Mouse (Mus musculus): ENCODE data around the gene 9030025P20Rik. TPM values are rescaled to one million over a fixed set of nuclear protein-coding genes. Genes with fewer than 3 reads are reported as not detected.
A peak's percentile ranks its signal among the peaks of the same experiment; 100 is the strongest.
"Not testable (repeated sequence)": the region's sequence is repeated elsewhere in the genome, so short reads cannot be mapped to it uniquely, and the experiment has no call there.

The 9030025P20Rik gene
- 7.7 and 13.8 TPM in 2 replicates for polyA plus RNA-seq (2012; rRNA removed)

DNA sequence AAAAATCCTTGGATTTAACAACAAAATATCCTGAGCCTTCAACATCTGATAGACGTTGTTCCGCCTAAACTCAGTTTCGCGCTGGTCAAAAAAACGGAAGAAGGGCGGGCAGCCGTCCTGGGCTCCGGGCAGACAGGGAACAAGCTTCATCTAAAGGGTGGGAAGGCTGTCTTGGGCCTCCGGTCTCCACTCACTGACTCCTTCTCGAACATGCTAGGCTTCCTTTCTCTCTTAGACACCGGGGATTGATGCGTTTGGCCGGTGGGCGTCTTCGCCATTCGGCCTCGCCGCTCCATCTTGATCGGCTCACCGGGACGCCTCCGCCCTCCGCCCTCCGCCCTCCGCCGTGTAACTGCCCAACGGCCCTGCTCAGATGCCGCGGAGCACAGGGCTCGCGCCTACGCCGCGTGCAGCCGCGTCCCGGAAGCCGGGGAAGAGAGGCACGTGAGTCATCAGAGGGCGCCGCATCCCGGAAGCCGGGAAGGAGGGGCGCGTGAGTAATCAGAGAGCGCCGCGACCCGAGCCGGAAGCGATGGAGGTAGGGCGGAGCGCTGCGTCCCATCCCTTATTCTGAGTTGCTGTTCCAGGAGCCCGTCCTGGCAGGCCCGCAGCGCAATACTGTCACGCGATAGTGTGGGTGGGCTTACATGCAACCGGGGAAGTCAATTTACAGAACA is at the start of gene 9030025P20Rik, which contains the start of gene Gm3417:
TSS of gene 9030025P20Rik (plus strand) at position 107 of the 677 bp plus-strand sequence.
TSS of gene Gm3417 (minus strand) at position 429 of the 677 bp plus-strand sequence.
- not testable (repeated sequence) for H3K4me3 ChIP-seq (replicated peaks; ENCODE audit: extremely low read depth, low read depth, low read length); DNase-seq; H3K4me1 ChIP-seq (ENCODE audit: control insufficient read depth, insufficient read depth, low read length)
- no CpG with 5 or more reads among the region's 60 CpGs for WGBS

DNA sequence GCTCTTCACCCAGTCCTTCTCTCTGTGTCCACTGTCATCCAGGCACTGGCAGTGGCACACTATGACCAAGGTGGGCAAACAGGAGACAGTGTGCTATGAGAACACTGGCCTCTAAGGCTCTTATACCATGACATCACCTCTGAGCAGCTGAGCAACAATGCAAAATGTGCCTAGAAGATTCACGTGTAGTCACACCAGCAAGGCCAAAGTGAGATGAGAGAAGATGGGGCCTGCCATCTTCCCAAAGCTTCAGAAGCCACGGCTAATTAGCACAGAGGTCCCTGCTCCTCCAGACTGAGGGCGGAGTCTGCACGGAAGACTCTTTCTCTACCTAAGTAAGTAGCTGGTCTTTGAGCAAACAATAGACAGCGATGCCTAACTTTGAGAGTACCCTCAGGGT is 49.6 kb upstream of the 9030025P20Rik start:
- no peak for TF ChIP-seq CTCF (IDR thresholded peaks at IDR 0.05; ENCODE audit: insufficient read depth, low read length)
- no peak for TF ChIP-seq POLR2A (IDR thresholded peaks at IDR 0.05; ENCODE audit: borderline replicate concordance, extremely low read depth, low read depth, low read length)
- H3K4me1 ChIP-seq (ENCODE audit: control insufficient read depth, insufficient read depth, low read length), result no peaks in the 10 kb centered on the region
- 65% methylated on average over 5 of the region's 5 CpGs for WGBS
- no peak for DNase-seq
- H3K4me3 ChIP-seq (replicated peaks; ENCODE audit: extremely low read depth, low read depth, low read length), result no peak overlapping the region

DNA sequence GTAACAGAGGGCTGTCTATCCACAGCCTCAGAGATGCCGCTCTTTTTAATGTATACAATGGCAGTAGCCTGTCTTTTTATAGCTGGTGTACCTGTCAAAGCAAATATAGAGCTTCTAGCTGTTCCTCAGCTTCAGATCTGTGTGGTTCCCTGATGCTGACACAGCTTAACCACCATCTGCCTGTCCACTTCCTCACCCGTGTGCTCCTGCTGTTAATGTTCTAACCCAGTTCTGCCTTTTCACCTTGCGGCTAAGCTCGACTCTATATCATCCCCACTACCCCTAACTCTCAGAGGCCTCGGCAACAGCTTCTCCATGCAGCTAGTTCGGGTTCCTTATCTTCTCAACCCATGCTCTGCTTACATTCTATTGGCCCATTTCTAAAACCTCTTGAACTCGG is 47.6 kb upstream of the 9030025P20Rik start:
- H3K4me3 ChIP-seq (replicated peaks; ENCODE audit: extremely low read depth, low read depth, low read length), result no peak overlapping the region
- H3K4me1 ChIP-seq (ENCODE audit: control insufficient read depth, insufficient read depth, low read length), result no peaks in the 10 kb centered on the region
- TF ChIP-seq CTCF (IDR thresholded peaks at IDR 0.05; ENCODE audit: insufficient read depth, low read length), result no peak
- TF ChIP-seq POLR2A (IDR thresholded peaks at IDR 0.05; ENCODE audit: borderline replicate concordance, extremely low read depth, low read depth, low read length), result no peak
- WGBS, result 61% methylated on average over 7 of the region's 7 CpGs
- DNase-seq, result no peak

DNA sequence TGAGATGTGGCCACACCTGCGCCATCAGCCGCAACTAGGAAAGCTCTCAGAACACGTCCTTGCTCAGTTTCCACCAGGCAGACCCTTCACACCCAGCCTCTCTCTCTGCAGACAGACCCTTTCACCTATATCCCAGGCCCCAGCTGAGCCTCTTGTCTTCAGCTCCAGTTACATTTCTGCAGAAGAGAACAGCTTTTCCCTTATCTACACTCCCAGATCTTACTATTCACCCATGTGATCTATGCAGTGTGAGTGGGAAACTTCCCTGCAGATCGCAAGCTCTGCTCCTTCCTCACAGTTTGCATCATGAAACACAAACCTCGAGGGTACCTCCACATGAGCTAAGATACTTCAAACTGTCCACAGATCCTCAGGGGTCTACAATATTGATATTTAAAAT is 46.8 kb upstream of the 9030025P20Rik start:
- DNase-seq, result no peak
- H3K4me1 ChIP-seq (ENCODE audit: control insufficient read depth, insufficient read depth, low read length), result no peaks in the 10 kb centered on the region
- no peak for TF ChIP-seq POLR2A (IDR thresholded peaks at IDR 0.05; ENCODE audit: borderline replicate concordance, extremely low read depth, low read depth, low read length)
- no peak for TF ChIP-seq CTCF (IDR thresholded peaks at IDR 0.05; ENCODE audit: insufficient read depth, low read length)
- 73% methylated on average over 5 of the region's 5 CpGs for WGBS
- no peak overlapping the region for H3K4me3 ChIP-seq (replicated peaks; ENCODE audit: extremely low read depth, low read depth, low read length)

DNA sequence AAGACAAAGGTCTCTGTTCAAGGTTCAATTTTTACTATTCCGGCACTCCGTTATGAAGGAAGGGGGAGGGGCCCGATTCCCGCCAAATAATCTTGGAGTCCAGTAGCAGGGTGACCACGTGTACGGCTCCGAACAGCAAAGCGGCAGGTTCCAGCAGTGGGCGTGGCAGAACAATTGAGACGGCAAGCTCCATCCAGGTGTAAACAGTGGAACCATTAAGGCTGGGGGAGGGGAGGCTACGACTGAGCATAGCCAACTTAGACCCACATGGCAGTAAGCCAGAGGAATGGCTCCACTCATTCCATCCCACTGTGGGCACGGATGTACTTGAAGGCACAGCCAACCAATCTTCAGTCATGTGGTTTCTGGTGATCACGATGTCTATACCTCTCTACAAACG is 43.0 kb upstream of the 9030025P20Rik start:
- not testable (repeated sequence) for H3K4me3 ChIP-seq (replicated peaks; ENCODE audit: extremely low read depth, low read depth, low read length); H3K4me1 ChIP-seq (ENCODE audit: control insufficient read depth, insufficient read depth, low read length); DNase-seq
- 76% methylated on average over 14 of the region's 14 CpGs for WGBS

DNA sequence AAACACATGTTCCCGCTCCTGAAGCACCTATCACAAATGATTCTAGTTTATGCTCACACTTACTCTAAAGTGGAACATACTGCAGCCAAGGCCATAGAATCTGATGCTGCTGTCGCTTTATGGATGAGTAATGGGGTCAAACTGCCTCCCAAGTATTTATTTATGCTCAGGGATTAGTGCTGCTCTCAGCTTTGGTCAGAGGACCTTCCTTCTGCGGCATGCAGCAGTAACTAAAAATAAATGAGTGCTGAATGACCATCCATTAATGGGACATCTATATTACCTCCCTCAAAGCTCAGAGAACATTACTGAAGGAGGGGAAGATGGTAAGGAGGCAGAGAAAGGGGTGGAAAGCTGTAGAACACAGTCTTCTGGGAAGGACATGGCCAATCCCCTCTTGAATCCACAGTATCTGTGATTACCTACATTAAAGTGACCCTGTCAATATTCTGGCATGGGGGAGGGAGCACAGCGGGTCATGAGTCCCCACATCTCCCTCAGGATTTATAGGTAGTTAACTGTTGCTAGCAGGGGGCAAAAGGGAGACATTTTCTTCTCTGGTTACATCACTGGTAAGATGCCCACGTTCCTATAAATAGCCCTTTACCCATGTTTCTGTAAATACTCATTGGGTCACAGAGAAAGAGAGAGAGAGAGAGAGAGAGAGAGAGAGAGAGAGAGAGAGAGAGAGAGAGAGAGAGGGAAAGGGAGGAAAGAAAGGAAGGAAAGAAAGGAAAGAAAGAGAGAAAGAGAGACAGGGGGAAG is 42.2 kb upstream of the 9030025P20Rik start:
- TF ChIP-seq CTCF (IDR thresholded peaks at IDR 0.05; ENCODE audit: insufficient read depth, low read length), result no peak
- no peaks in the 10 kb centered on the region for H3K4me1 ChIP-seq (ENCODE audit: control insufficient read depth, insufficient read depth, low read length)
- 55% methylated on average over 5 of the region's 5 CpGs for WGBS
- DNase-seq, result no peak
- H3K4me3 ChIP-seq (replicated peaks; ENCODE audit: extremely low read depth, low read depth, low read length), result no peak overlapping the region

DNA sequence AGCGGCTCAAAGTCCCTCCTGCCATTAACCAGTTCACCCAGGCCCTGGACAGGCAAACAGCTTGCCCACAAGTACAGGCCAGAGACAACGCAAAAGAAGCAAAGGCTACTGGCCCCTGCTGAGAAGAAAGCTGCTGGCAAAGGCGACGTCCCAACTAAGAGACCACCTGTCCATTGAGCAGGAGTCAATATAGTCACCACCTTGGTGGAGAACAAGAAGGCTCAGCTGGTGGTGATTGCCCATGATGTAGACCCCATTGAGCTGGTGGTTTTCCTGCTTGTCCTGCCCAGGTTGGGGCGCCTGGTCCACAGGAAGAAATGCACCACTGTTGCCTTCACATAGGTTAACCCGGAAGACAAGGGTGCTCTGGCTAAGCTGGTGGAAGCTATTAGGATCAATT is 36.1 kb upstream of the 9030025P20Rik start:
- not testable (repeated sequence) for H3K4me3 ChIP-seq (replicated peaks; ENCODE audit: extremely low read depth, low read depth, low read length); H3K4me1 ChIP-seq (ENCODE audit: control insufficient read depth, insufficient read depth, low read length); DNase-seq
- WGBS, result 69% methylated on average over 6 of the region's 6 CpGs

DNA sequence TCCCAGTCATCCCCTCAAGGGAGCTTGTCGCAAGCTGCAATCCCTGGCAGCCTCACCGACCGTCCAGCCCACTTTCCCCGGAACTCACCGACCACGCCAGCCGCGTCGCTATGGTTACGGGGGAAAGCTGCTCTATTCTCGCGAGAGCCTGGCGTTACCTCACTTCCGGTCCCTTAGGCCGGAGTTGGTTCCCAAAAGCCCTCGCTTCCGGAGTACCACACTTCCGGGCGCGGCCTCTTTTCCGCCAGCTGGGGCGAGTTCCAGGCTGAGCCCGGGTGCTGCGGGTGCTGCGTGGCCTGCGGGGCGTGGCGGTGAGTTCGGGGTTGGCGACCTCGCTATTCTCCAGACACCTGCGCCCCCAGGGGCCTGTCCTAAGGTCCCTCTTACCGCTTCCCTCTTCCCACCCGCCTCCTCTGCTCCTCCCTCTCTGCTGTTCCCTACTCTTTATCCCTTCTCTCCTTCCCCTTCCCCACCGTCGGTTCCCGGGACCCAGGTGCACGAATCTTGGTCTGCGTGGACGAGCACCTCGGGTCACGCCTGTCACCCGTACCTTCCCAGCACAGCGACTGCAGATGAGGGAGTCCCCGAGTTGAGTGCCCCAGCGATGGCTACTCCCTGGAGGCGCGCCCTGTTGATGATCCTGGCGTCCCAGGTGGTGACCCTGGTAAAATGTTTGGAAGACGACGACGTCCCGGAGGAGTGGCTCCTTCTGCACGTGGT is 35.1 kb upstream of the 9030025P20Rik start, which contains the start of the genes Wdr27 and 1600012H06Rik:
TSS of gene Wdr27 (minus strand) at position 150 of the 720 bp plus-strand sequence.
TSS of gene 1600012H06Rik (plus strand) at position 176 of the 720 bp plus-strand sequence.
- under 1% methylated on average over 54 of the region's 54 CpGs for WGBS
- DNase-seq, result peak; percentile 99
- Histone ChIP-seq H3K4me1 (ENCODE audit: control insufficient read depth, insufficient read depth, low read length) (peaks cover 5% of the 10 kb centered on the region), H3K4me3 (replicated peaks; ENCODE audit: extremely low read depth, low read depth, low read length) (peak within 1 kb of the TSS; percentile 83)
- TF ChIP-seq CTCF (IDR thresholded peaks at IDR 0.05; ENCODE audit: insufficient read depth, low read length), result no peak
- peak; percentile 73; the same call in 1 of the 2 replicates for TF ChIP-seq POLR2A (IDR thresholded peaks at IDR 0.05; ENCODE audit: borderline replicate concordance, extremely low read depth, low read depth, low read length)

DNA sequence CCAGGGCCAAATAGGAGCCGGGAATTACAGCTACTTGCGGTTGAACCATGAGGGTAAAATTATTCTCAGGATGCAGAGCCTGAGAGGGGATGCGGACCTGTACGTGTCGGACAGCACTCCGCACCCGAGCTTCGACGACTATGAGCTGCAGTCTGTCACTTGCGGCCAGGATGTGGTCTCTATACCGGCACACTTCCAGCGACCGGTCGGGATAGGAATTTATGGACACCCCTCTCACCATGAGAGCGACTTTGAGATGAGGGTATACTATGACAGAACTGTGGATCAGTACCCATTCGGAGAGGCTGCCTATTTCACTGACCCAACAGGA is 34.6 kb upstream of the 9030025P20Rik start:
- peaks cover 5% of the 10 kb centered on the region for H3K4me1 ChIP-seq (ENCODE audit: control insufficient read depth, insufficient read depth, low read length)
- H3K4me3 ChIP-seq (replicated peaks; ENCODE audit: extremely low read depth, low read depth, low read length), result peak overlapping the region; percentile 83
- 12% methylated on average over 16 of the region's 16 CpGs for WGBS
- DNase-seq, result no peak
- no peak for TF ChIP-seq CTCF (IDR thresholded peaks at IDR 0.05; ENCODE audit: insufficient read depth, low read length)
- no peak for TF ChIP-seq POLR2A (IDR thresholded peaks at IDR 0.05; ENCODE audit: borderline replicate concordance, extremely low read depth, low read depth, low read length)

DNA sequence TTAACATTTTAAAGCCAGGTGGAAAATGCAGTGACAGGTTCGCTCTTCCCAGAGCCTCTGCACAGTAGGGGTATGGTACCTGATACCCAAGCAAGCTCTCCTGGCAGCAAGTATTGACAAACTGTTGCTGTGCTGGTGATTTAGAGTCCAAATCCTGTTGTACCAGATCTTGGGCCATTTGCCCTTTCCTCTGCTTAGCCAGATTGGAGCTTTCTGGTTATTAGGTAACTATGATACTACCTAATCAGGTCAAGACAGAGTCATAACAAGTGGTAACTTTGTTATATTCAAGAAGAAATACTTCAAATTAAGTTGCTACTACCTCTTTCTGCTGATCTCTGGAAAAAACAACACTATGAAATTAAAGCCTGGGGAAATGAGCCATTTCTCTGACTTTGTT is 33.7 kb upstream of the 9030025P20Rik start:
- H3K4me1 ChIP-seq (ENCODE audit: control insufficient read depth, insufficient read depth, low read length), result peaks cover 5% of the 10 kb centered on the region
- no peak for TF ChIP-seq POLR2A (IDR thresholded peaks at IDR 0.05; ENCODE audit: borderline replicate concordance, extremely low read depth, low read depth, low read length)
- no peak for TF ChIP-seq CTCF (IDR thresholded peaks at IDR 0.05; ENCODE audit: insufficient read depth, low read length)
- WGBS, result 93% methylated on average over 1 of the region's 1 CpGs
- H3K4me3 ChIP-seq (replicated peaks; ENCODE audit: extremely low read depth, low read depth, low read length), result no peak overlapping the region
- DNase-seq, result no peak
